ENCODE assay signal across 13 mouse cellular contexts in genomic region chr14:107004981-107005380, GRCm38 (mm10).
"Had no signal": no experiment of that assay in that cellular context is flagged by ENCODE, and none has a peak within 500 bp of the region (broad histone marks: within the 10 kb centered on the region; RNA-seq: fewer than 3 reads in every experiment).

No protein-coding gene starts in this region.

- DNase-seq: gastrocnemius, adult 2 months; gastrocnemius, postnatal 10 days; gastrocnemius, postnatal 25 days; heart, adult 18-20 months; heart, postnatal 10 days; heart, postnatal 4 days; kidney, adult 18-20 months; kidney, adult 8-10 months; kidney, postnatal 10 days; kidney, postnatal 25 days; kidney, postnatal 4 days; liver; liver, embryonic 13.5 days had no signal
